Mouse (Mus musculus) embryonic fibroblast, embryonic 13.5 days (primary cell): Measurements from ENCODE around the gene Kmt2a. TPM values are rescaled to one million over a fixed set of nuclear protein-coding genes. Genes with fewer than 3 reads are reported as not detected.

Experiments used
- H3K27ac ChIP-seq: 2 replicates; pipeline ENCODE4 v1.5.1; 2012; ENCODE audit warnings: low read length, control low read depth, inconsistent platforms; ENCODE audit not compliant: insufficient read depth
- H3K4me1 ChIP-seq: 2 replicates; pipeline ENCODE4 v1.6.1; 2011; ENCODE audit warnings: low read length; ENCODE audit not compliant: control insufficient read depth, insufficient read depth
- H3K4me3 ChIP-seq: 2 replicates; pipeline ENCODE4 v1.5.1; 2011; ENCODE audit warnings: mild to moderate bottlenecking, control low read depth, low read length; ENCODE audit not compliant: insufficient read depth
- CTCF ChIP-seq: IDR thresholded peaks from 2 replicates; pipeline ENCODE4 v1.5.1; 2011; ENCODE audit warnings: mild to moderate bottlenecking, control low read depth, low read length, moderate library complexity, borderline replicate concordance; ENCODE audit not compliant: insufficient read depth
- POLR2A ChIP-seq: IDR thresholded peaks from 2 replicates; pipeline ENCODE4 v1.6.1; 2011; ENCODE audit warnings: low read depth, mild to moderate bottlenecking, control low read depth, low read length, moderate library complexity
- polyA plus RNA-seq: library from polyadenylated mRNA; stranded (reverse); fragments of >200 nt; gene quantifications from 2 replicates; pipeline ENCODE4 v1.2.4, GENCODE M21; 2011; ENCODE audit warnings: low read depth; ENCODE audit not compliant: missing spikeins, insufficient read length

The Kmt2a gene
- polyA plus RNA-seq, 1 experiment: 32.1 TPM

DNA sequence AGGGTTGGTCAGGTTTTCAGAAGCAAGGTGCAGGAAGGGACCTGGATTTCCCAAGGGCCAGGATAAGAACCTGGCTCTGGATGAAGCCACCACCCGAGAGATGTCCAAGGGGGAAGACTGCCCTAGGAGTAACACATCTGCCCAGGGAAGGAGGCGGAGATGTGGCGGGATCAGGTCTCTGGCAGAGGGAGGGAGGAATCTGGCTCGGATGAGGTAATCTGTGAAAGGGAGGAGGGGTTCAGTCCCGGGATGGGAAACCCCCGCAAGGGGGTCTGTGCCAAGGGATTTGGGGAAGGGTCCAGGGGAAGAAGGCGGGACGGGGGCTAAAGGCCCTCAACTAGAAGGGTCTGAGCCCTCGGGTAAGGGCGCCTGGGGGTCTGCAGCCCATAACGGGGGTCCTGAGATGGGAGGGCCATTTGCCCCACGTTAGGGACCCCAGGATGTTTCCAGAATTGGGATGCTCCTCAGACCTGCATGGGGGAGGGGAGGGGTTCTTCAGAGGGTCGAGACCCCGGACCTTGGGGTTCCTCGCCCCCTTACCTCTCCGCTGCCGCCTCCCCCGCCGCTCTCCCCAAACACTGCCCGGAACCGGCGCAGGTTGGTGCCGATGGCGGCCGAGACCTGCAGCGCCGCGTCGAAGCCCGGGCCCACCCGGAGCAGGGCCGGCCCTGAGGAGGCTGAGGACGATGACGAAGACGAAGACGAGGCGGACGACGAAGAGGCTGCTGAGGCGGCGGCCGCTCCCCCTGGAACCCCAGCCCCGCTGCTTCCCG, 601 bp downstream of the Kmt2a start:
- Histone ChIP-seq H3K4me1 (peaks cover 8% of the 10 kb centered on the region), H3K27ac (no peak overlapping the region), H3K4me3 (peak overlapping the region; percentile 85)
- TF ChIP-seq POLR2A: no peak
- no peak for TF ChIP-seq CTCF

DNA sequence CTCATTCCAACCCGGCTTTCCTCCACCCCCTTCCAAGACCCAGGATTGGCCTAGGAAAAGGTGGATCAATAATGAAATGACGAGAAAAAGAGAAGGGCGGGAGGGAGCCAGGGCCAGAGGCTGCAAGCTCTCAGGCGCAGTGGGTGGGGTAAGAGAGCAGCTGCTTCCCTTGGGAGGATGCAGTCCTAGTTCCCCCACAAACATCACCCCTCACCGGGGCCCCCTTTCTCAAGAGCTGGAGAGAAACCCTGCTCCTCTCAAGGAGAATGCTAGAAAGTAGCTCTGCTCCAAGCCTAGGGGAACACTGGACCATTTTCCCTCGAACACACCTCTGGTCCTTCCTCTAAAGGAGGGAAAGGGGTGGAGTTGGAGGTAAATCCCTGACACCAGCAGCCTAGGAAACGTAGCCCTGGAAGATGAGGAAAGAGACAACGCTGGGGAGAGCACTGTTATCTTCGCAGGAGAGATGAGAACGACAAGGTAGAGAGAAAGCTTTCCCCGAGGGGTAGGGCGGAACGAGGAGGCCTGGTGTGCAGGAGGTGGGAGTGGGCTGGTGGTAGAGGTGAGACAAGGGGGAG, 1.3 kb downstream of the Kmt2a start:
- TF ChIP-seq POLR2A (no peak), CTCF (no peak)
- Histone ChIP-seq H3K4me3 (peak overlapping the region; percentile 85), H3K4me1 (peaks cover 8% of the 10 kb centered on the region), H3K27ac (no peak overlapping the region)

GRCm38 (mm10) chr9:44878776-44879500, 2.2 kb downstream of the Kmt2a start:
- Histone ChIP-seq H3K4me3 (peak overlapping the region; percentile 85), H3K4me1 (peaks cover 8% of the 10 kb centered on the region), H3K27ac (no peak overlapping the region)
- TF ChIP-seq POLR2A (no peak), CTCF (no peak)

GRCm38 (mm10) chr9:44877686-44878085, 3.4 kb downstream of the Kmt2a start:
- Histone ChIP-seq H3K27ac (no peak overlapping the region), H3K4me1 (peaks cover 10% of the 10 kb centered on the region), H3K4me3 (no peak overlapping the region)
- no peak for TF ChIP-seq CTCF
- no peak for TF ChIP-seq POLR2A

DNA sequence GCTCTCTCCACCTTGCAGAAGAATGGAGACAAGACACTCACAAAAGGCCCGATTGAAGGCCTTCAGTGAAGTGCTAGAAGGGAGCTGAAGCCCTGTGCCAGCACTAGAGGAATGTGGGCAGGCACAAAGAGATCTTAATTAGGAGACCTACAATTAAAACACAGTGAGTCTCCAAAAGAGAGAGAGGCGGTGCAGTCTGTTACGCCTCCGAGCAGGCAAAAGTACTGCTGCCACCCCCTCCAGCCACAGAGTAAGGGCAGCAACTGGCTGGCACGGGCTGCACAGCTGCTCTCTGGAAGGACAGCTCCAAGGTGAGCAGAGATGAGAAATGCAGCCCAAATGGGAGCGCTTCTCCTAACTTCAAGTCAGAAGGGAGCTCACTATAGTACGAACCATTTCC, 5.6 kb downstream of the Kmt2a start:
- Histone ChIP-seq H3K27ac (no peak overlapping the region), H3K4me1 (peaks cover 10% of the 10 kb centered on the region), H3K4me3 (no peak overlapping the region)
- TF ChIP-seq CTCF (no peak), POLR2A (no peak)

GRCm38 (mm10) chr9:44874198-44874597, 6.9 kb downstream of the Kmt2a start:
- Histone ChIP-seq H3K4me1 (peaks cover 9% of the 10 kb centered on the region), H3K27ac (no peak overlapping the region), H3K4me3 (no peak overlapping the region)
- TF ChIP-seq CTCF (no peak), POLR2A (no peak)

- TF ChIP-seq CTCF (no peak), POLR2A (no peak)
- H3K27ac ChIP-seq: no peak overlapping the region
- peaks cover 9% of the 10 kb centered on the region for H3K4me1 ChIP-seq
- H3K4me3 ChIP-seq: no peak overlapping the region
Measured at GRCm38 (mm10) chr9:44873665-44874064, 7.4 kb downstream of the Kmt2a start.

DNA sequence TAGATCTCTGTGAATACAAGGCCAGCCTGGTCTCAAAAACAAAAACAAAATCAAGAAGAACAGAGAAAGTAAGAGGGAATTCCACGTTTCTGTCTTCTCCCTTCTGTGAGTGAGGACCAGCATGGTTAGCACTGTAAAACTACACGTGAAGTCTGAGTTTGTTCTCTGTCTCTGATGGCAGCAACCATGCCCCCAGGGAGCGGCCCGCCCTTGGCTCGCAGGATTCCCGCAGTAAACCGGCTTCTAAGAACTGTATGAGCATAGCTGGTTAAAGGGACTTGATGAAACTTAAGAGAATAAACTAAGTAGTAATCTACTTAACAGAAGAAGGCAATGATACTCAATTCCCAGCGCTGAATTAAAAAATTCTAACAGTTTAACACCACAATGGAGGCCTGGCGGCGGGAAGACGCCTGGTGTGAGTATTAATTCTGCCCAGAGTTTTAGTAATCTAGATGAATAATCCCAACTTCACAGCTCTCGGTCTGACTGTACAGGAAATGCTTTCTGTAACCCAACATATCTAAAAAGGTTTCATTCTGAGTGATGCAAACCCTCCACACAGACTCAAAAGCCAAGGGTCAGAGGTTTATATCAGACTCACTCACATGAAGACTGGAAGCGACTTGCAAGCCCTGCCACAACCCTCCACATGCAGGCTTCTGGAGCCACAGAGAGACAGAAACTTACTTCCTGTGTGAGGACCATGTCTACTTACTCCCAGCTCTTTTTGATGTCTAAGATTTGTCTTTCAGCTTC, 12.6 kb downstream of the Kmt2a start:
- TF ChIP-seq POLR2A (no peak), CTCF (no peak)
- Histone ChIP-seq H3K4me1 (peaks cover 2% of the 10 kb centered on the region), H3K27ac (no peak overlapping the region)

DNA sequence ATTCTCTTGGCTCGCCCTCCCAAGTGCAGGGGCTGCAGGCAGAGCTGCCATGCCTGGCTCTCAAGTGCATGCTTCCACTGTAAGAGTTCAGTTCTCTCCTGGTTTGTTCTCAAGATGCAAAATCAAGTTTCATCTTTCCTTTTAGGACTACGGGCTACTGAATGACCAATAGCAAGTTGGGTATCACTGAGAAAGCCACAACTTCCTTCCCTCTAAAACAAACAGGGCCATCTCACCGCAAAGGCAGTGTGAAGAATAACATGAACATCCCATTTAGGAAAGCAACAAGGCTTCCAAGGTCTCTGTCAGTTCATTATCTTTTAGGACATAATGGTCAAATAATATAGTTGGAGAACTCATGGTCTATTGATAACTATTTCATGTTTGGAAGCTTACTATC, 13.4 kb downstream of the Kmt2a start:
- H3K4me3 ChIP-seq: no peak overlapping the region
- H3K4me1 ChIP-seq: no peaks in the 10 kb centered on the region; the same call in 1 of the 2 replicates
- TF ChIP-seq CTCF (no peak), POLR2A (no peak)
- H3K27ac ChIP-seq: no peak overlapping the region

More for the DNA sequence above, 12.6 kb downstream of the Kmt2a start:
- no peak overlapping the region for H3K4me3 ChIP-seq
